Comparison of ENCODE assay signal across 24 mouse cellular contexts in the genomic region with DNA sequence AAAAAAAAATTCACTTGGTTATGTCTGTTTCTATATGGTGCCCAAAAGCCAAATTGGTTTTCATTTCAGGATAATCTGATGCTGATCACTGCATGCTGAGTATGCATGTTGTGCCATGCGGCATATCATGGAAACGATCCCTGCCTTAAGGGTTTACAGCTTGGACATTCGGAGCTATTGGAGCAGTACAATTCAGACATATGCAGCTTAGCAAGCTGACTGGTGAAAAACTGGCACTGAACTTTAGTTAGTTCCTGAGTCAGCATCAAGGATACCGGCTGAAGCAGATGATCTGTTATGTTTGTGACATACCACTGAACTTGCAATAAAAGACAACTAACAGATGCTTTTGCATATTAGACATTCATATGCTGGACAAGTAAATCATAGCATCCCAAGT.
DNase-seq lines count a peak whose midpoint lies in the region; ATAC-seq and TF ChIP-seq lines count a peak whose summit lies in the region.
"Had no signal": no experiment of that assay in that cellular context is flagged by ENCODE, and none has a peak within 500 bp of the region (broad histone marks: within the 10 kb centered on the region; RNA-seq: fewer than 3 reads in every experiment).

No protein-coding gene starts in this region.

- no peak for TF ChIP-seq CTCF in hindbrain, postnatal 0 days (IDR thresholded peaks at IDR 0.05; ENCODE audit: low read depth)
- TF ChIP-seq CTCF in forebrain, postnatal 0 days (IDR thresholded peaks at IDR 0.05; ENCODE audit: low read depth) = no peak

- no peaks in the 10 kb centered on the region for H3K9me3 ChIP-seq in hindbrain, postnatal 0 days (ENCODE audit: low read length)
- no peaks in the 10 kb centered on the region for H3K9me3 ChIP-seq in hindbrain, embryonic 14.5 days (ENCODE audit: control insufficient read depth, low read length)
- H3K9me3 ChIP-seq in forebrain, postnatal 0 days (ENCODE audit: low read length) = no peaks in the 10 kb centered on the region
- H3K9me3 ChIP-seq: embryonic facial prominence, embryonic 15.5 days; heart, embryonic 10.5 days; hindbrain, embryonic 12.5 days; intestine, embryonic 15.5 days had no signal

- H3K4me2 ChIP-seq in hindbrain, postnatal 0 days (ENCODE audit: low read depth, low read length) = no peak overlapping the region
- H3K4me2 ChIP-seq in hindbrain, embryonic 14.5 days (replicated peaks) = no peak overlapping the region
- no peak overlapping the region for H3K4me2 ChIP-seq in forebrain, postnatal 0 days (ENCODE audit: low read depth)
- H3K4me2 ChIP-seq: embryonic facial prominence, embryonic 15.5 days; hindbrain, embryonic 12.5 days; intestine, embryonic 15.5 days had no signal

- no peak overlapping the region for H3K9ac ChIP-seq in hindbrain, postnatal 0 days (replicated peaks; ENCODE audit: low read length)
- no peak overlapping the region for H3K9ac ChIP-seq in hindbrain, embryonic 14.5 days
- no peak overlapping the region for H3K9ac ChIP-seq in forebrain, postnatal 0 days
- H3K9ac ChIP-seq: embryonic facial prominence, embryonic 15.5 days; hindbrain, embryonic 12.5 days; intestine, embryonic 15.5 days had no signal

- 71% methylated on average over 4 of the region's 4 CpGs for WGBS in hindbrain, postnatal 0 days
- 81% methylated on average over 4 of the region's 4 CpGs for WGBS in hindbrain, embryonic 14.5 days
- 50% methylated on average over 4 of the region's 4 CpGs for WGBS in forebrain, postnatal 0 days

- no peak overlapping the region for H3K27ac ChIP-seq in hindbrain, postnatal 0 days
- H3K27ac ChIP-seq in hindbrain, embryonic 14.5 days = no peak overlapping the region
- H3K27ac ChIP-seq in forebrain, postnatal 0 days (ENCODE audit: low read depth, low read length) = no peak overlapping the region
- H3K27ac ChIP-seq: embryonic facial prominence, embryonic 15.5 days; gastrocnemius, adult 2 months; heart, embryonic 10.5 days; hindbrain, embryonic 12.5 days; intestine, embryonic 15.5 days had no signal

- no peaks in the 10 kb centered on the region for H3K36me3 ChIP-seq in hindbrain, postnatal 0 days (ENCODE audit: insufficient read depth, low read length)
- H3K36me3 ChIP-seq in hindbrain, embryonic 14.5 days (replicated peaks; ENCODE audit: control insufficient read depth, insufficient read depth) = no peaks in the 10 kb centered on the region
- H3K36me3 ChIP-seq in forebrain, postnatal 0 days (ENCODE audit: insufficient read depth) = no peaks in the 10 kb centered on the region
- H3K36me3 ChIP-seq: embryonic facial prominence, embryonic 15.5 days; G1E; heart, embryonic 10.5 days; hindbrain, embryonic 12.5 days; intestine, embryonic 15.5 days had no signal

- ATAC-seq in cerebellum, adult (ENCODE audit: insufficient number of reproducible peaks, low FRiP score, low TSS enrichment) = no peak
- no peak for ATAC-seq in hindbrain, postnatal 0 days
- no peak for ATAC-seq in hindbrain, embryonic 14.5 days (ENCODE audit: low FRiP score)
- peak; percentile 45; the same call in 1 of the 2 replicates for ATAC-seq in forebrain, postnatal 0 days
- ATAC-seq: CD4-positive, CD25-positive, alpha-beta regulatory T cell, adult 4 months; intestine, embryonic 15.5 days had no signal

- peak; percentile 1 to 7 for DNase-seq in cerebellum, postnatal 10 days
- peak; percentile 7 for DNase-seq in hindbrain, postnatal 0 days (ENCODE audit: low spot score)
- DNase-seq in hindbrain, embryonic 14.5 days (ENCODE audit: low spot score) = no peak
- DNase-seq in brain, adult 2 months (ENCODE audit: low read depth, low spot score) = peak; percentile 2
- DNase-seq in forebrain, postnatal 0 days = peak; percentile 10
- no peak for DNase-seq in thymus, adult 18-20 months
- DNase-seq: adrenal gland, adult 8-10 months; adrenal gland, postnatal 36 days; B cell, adult 2 months; cerebellum, adult 2 months; embryo, embryonic 11 days; gastrocnemius, adult 2 months; heart, adult 18-20 months; heart, postnatal 10 days; heart, postnatal 4 days; kidney, adult 18-20 months had no signal

- no peak overlapping the region for H3K4me3 ChIP-seq in hindbrain, postnatal 0 days (ENCODE audit: low read length)
- no peak overlapping the region for H3K4me3 ChIP-seq in hindbrain, embryonic 14.5 days (replicated peaks; ENCODE audit: low read length)
- H3K4me3 ChIP-seq in forebrain, postnatal 0 days (ENCODE audit: low read depth, low read length) = no peak overlapping the region
- H3K4me3 ChIP-seq: embryonic facial prominence, embryonic 15.5 days; erythroblast, embryonic 14.5 days; gastrocnemius, adult 2 months; heart, embryonic 10.5 days; hindbrain, embryonic 12.5 days; intestine, embryonic 15.5 days had no signal

- no peaks in the 10 kb centered on the region for H3K27me3 ChIP-seq in hindbrain, postnatal 0 days (ENCODE audit: insufficient read depth, low read length)
- H3K27me3 ChIP-seq in hindbrain, embryonic 14.5 days (ENCODE audit: control insufficient read depth, insufficient read depth, low read length) = no peaks in the 10 kb centered on the region
- H3K27me3 ChIP-seq in forebrain, postnatal 0 days (ENCODE audit: insufficient read depth, low read length) = no peaks in the 10 kb centered on the region
- H3K27me3 ChIP-seq: embryonic facial prominence, embryonic 15.5 days; hindbrain, embryonic 12.5 days; intestine, embryonic 15.5 days had no signal

- no peaks in the 10 kb centered on the region for H3K4me1 ChIP-seq in hindbrain, postnatal 0 days (ENCODE audit: insufficient read depth, low read length)
- H3K4me1 ChIP-seq in hindbrain, embryonic 14.5 days (replicated peaks; ENCODE audit: control insufficient read depth, insufficient read depth, low read length) = no peaks in the 10 kb centered on the region
- no peaks in the 10 kb centered on the region for H3K4me1 ChIP-seq in forebrain, postnatal 0 days (ENCODE audit: insufficient read depth)
- H3K4me1 ChIP-seq: embryonic facial prominence, embryonic 15.5 days; heart, embryonic 10.5 days; hindbrain, embryonic 12.5 days; intestine, embryonic 15.5 days had no signal

Comparison
In these comparisons a context has a peak if more than half of its experiments do, and no peak if none do; other contexts are left out.
1. DNase-seq: peak in cerebellum, postnatal 10 days (2 of 2), hindbrain, postnatal 0 days (single experiment), brain, adult 2 months (single experiment) and forebrain, postnatal 0 days (single experiment); none in hindbrain, embryonic 14.5 days (single experiment) and thymus, adult 18-20 months (0 of 2).